8 mouse cellular contexts compared by ENCODE assay signal in genomic region chr2:153436641-153437305, GRCm38 (mm10). TPM values are rescaled to one million over a fixed set of nuclear protein-coding genes. Genes with fewer than 3 reads are reported as not detected.
DNase-seq lines count a peak whose midpoint lies in the region; TF ChIP-seq lines count a peak whose summit lies in the region.

No protein-coding gene starts in this region.

- no peaks in the 10 kb centered on the region for H3K79me2 ChIP-seq in heart, adult 2 months (replicated peaks; ENCODE audit: control insufficient read depth, insufficient read depth, low read length)

- H3K4me3 ChIP-seq in heart, adult 2 months, result 0 out of 2 replicates have a peak overlapping the region, but pooled peaks have one; percentile 7
- no peak overlapping the region for H3K4me3 ChIP-seq in thymus, adult 2 months (ENCODE audit: control insufficient read depth, insufficient read depth, low read length)

- H3K9ac ChIP-seq in heart, adult 2 months (ENCODE audit: low read depth, low read length), result no peak overlapping the region

- no peak for TF ChIP-seq POLR2A in heart, adult 2 months (IDR thresholded peaks at IDR 0.05; ENCODE audit: insufficient read depth, low read depth, low read length)
- TF ChIP-seq POLR2A in thymus, adult 2 months (IDR thresholded peaks at IDR 0.05; ENCODE audit: control insufficient read depth, extremely low read depth, insufficient read depth, low read length, poor library complexity), result no peak

- no peaks in the 10 kb centered on the region for H3K27me3 ChIP-seq in heart, adult 2 months (ENCODE audit: control insufficient read depth, insufficient read depth, low read length)
- no peaks in the 10 kb centered on the region for H3K27me3 ChIP-seq in thymus, adult 2 months (ENCODE audit: control insufficient read depth, insufficient read depth, low read length)

- 21% methylated on average over 6 of the region's 6 CpGs for WGBS in heart, adult 2 months
- WGBS in thymus, adult 2 months, result 83% methylated on average over 6 of the region's 6 CpGs

- peaks cover 32% of the 10 kb centered on the region for H3K4me1 ChIP-seq in heart, adult 2 months (ENCODE audit: control insufficient read depth, insufficient read depth, low read length)
- no peaks in the 10 kb centered on the region for H3K4me1 ChIP-seq in thymus, adult 2 months (replicated peaks; ENCODE audit: control insufficient read depth, insufficient read depth, low read length)

- no peak for TF ChIP-seq EP300 in heart, adult 2 months (IDR thresholded peaks at IDR 0.05; ENCODE audit: insufficient read depth, low read depth, low read length)

- peak; percentile 74 for DNase-seq in ovary, adult 18-20 months (ENCODE audit: low spot score)
- no peak for DNase-seq in ovary, postnatal 10 days (ENCODE audit: low spot score)
- peak; percentile 59 to 66 for DNase-seq in heart, adult 2 months
- peak; percentile 78 for DNase-seq in kidney, adult 18-20 months
- DNase-seq in lung, adult 18-20 months, result peak; percentile 64 to 77
- DNase-seq in testis, postnatal 10 days (ENCODE audit: low spot score), result peak; percentile 88
- DNase-seq in frontal cortex, adult 2 months (ENCODE audit: extremely low spot score in 1 of 2, low spot score in 1 of 2), result no peak
- DNase-seq in thymus, adult 2 months, result no peak

- intact Hi-C loops in heart, adult 2 months (cut with DNase I), result no loop called here

- TF ChIP-seq CTCF in heart, adult 2 months (IDR thresholded peaks at IDR 0.05), result no peak
- TF ChIP-seq CTCF in thymus, adult 2 months (IDR thresholded peaks at IDR 0.05; ENCODE audit: borderline replicate concordance, control insufficient read depth, extremely low read depth, insufficient read depth, low read length, poor library complexity), result no peak

- H3K27ac ChIP-seq in heart, adult 2 months, result peak overlapping the region; percentile 57
- H3K27ac ChIP-seq in thymus, adult 2 months (ENCODE audit: control insufficient read depth, insufficient read depth, low read length), result no peak overlapping the region

- no peaks in the 10 kb centered on the region for H3K36me3 ChIP-seq in heart, adult 2 months (ENCODE audit: control insufficient read depth, insufficient read depth, low read length)
- H3K36me3 ChIP-seq in thymus, adult 2 months (ENCODE audit: control insufficient read depth, insufficient read depth, low read length), result no peaks in the 10 kb centered on the region

RNA-seq across cellular contexts. Expression of gene 4930404H24Rik, which starts 55.8 kb away (rescaled TPM):
- total RNA-seq in heart, adult 2 months (2021), result not detected
- not detected in 2 replicates for polyA plus RNA-seq in heart, adult 2 months (2012; rRNA removed)
- not detected in 2 replicates for polyA plus RNA-seq in frontal cortex, adult 2 months (2012; rRNA removed)
- not detected in 2 replicates for polyA plus RNA-seq in thymus, adult 2 months (2012; rRNA removed)

Comparison
In these comparisons a context has a peak if more than half of its experiments do, and no peak if none do; other contexts are left out.
1. DNase-seq: peak in ovary, adult 18-20 months (single experiment), heart, adult 2 months (2 of 2), kidney, adult 18-20 months (single experiment), lung, adult 18-20 months (2 of 2) and testis, postnatal 10 days (single experiment); none in ovary, postnatal 10 days (single experiment), frontal cortex, adult 2 months (0 of 2) and thymus, adult 2 months (single experiment).